Mouse (Mus musculus): Measurements from ENCODE around the gene Tmem184a. TPM values are rescaled to one million over a fixed set of nuclear protein-coding genes. Genes with fewer than 3 reads are reported as not detected.
A peak's percentile ranks its signal among the peaks of the same experiment; 100 is the strongest.

Gene Tmem184a
- total RNA-seq, 2 experiments from 2014 or later = 0.16 to 0.32 TPM

GRCm38 (mm10) chr5:139794137-139794536, 25.6 kb downstream of the Tmem184a start:
- no peak for DNase-seq (ENCODE audit: extremely low spot score in 1 of 2, low spot score in 1 of 2)

GRCm38 (mm10) chr5:139793338-139794089, 26.2 kb downstream of the Tmem184a start:
- DNase-seq (ENCODE audit: extremely low spot score in 1 of 2, low spot score in 1 of 2) = no peak

GRCm38 (mm10) chr5:139792966-139793337, 26.8 kb downstream of the Tmem184a start:
- DNase-seq (ENCODE audit: extremely low spot score in 1 of 2, low spot score in 1 of 2) = no peak

DNA sequence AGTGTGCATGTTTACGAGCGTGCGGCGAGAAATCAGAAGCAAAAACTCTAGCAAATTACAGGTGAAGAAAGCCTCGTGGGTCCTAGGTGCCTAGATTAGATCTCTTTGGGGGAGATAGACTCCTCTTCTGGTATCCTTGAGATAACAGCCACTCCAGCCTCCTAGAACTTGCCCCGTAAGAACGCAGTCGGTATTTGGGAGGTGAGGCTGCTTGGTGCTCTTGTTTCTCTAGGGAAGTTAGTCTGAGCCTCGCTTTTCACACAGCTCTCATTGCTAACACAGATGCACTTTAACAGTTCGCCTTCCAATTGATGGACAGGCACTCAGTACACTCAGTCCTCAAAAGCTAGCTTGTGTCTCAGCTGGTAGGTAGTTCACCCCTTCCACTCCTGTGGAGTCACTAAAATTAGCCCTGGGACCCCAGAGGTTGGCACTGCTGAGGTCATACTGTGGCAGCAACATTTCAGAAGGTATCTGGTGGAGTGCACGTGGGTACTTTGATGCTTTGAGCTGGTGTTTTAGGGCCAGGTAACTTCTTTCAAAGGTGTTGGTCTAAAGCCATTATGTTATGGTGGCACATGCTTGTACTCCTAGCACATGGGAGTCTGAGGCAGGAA, 27.4 kb downstream of the Tmem184a start:
- DNase-seq (ENCODE audit: extremely low spot score in 1 of 2, low spot score in 1 of 2) = no peak

- DNase-seq (ENCODE audit: extremely low spot score in 1 of 2, low spot score in 1 of 2) = peak; percentile 89 to 91
These were observed 28.2 kb downstream of the Tmem184a start, which contains the start of gene Mafk for GRCm38 (mm10) chr5:139791227-139792158. Mafk (plus strand) TSS chr5:139791513.

DNA sequence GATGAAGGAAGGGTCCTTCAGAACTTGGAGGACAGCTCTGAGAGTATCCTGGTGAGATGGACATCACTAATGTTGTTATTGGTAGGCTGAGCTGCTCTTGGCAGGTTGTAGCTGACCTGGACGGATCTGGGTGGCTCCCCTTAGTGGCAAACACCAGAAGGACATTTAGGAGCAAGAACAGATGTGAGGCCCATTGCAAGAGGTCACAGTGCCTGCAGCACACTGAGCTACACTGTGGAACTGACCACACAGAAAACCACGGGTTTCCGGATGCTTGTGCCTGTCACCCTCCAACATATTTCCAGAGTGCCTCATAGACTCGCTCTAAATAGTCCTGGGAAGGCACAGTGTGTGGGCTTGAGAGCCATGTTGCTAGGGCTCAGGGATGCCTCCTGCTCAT, 30.3 kb downstream of the Tmem184a start:
- no peak for DNase-seq (ENCODE audit: extremely low spot score in 1 of 2, low spot score in 1 of 2)

DNA sequence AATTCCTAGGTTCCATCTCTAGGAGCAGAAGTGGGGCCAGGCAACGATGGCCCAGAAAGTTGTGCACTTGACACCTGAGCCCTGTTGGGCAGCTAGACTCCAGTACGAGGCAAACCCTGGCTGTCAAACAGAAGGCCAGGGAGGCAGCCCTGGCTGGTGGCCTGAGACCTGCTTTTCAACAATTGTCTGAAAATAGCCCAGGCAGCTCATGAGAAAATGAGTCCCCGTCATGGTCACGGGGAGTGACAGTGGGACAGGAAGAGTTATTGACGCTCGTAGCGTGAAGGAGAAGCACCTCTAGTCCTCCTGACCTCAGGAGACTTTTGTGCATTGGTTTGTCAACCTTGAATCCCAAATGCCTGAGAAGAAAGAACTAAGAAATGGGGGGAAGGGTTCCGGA, 38.3 kb downstream of the Tmem184a start:
- DNase-seq (ENCODE audit: extremely low spot score in 1 of 2, low spot score in 1 of 2) = no peak

DNA sequence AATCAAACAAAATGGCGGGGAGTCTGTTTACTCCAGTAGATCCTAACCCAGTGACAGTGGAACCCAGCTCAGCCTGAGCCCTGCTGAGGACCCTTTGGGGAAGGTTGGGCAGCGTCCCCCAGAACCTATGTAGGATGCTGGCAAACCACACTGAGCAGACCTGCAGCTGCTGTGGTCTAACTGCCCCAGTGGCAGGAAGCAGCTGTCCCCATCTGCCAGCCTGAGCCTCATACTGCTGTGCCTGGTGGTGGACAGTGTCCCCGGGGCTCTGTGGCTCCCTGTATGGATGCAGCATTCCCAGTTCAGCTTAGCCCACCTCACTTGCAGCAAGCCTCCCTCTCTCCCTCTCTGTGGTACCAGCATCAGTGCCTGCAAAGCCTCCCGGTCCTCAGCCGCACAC, 42.8 kb downstream of the Tmem184a start:
- no peak for DNase-seq (ENCODE audit: extremely low spot score in 1 of 2, low spot score in 1 of 2)

- DNase-seq (ENCODE audit: extremely low spot score in 1 of 2, low spot score in 1 of 2) = peak; percentile 92 to 99
These were observed 44.3 kb downstream of the Tmem184a start, which contains the start of gene Ints1 for GRCm38 (mm10) chr5:139775216-139775926. Ints1 (minus strand) TSS chr5:139775674.

DNA sequence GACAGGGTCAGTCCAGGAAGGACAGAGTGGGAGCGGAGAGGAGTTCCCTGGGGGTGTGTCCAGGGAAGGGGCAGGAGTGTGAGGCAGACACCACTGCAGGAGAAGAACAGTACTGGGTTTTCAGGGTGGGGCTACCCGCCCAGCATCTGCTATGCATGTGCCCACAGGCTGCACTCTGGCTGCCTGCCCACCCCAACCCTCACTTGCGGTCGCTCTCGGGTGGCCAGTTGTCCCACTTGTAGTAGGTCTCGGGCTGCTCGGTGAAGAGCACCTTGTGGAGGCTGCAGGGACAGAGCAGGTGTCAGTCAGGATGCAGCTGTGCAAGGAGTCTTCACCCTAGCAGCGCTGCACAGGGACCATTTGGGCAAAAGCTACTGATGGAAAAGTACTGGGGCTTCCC, 51.5 kb downstream of the Tmem184a start:
- no peak for DNase-seq (ENCODE audit: extremely low spot score in 1 of 2, low spot score in 1 of 2)

- no peak for DNase-seq (ENCODE audit: extremely low spot score in 1 of 2, low spot score in 1 of 2)
These were observed 55.4 kb downstream of the Tmem184a start for GRCm38 (mm10) chr5:139764296-139764695.

GRCm38 (mm10) chr5:139758096-139758495, 61.6 kb downstream of the Tmem184a start:
- DNase-seq (ENCODE audit: extremely low spot score in 1 of 2, low spot score in 1 of 2) = no peak

- DNase-seq (ENCODE audit: extremely low spot score in 1 of 2, low spot score in 1 of 2) = no peak
These were observed 63.1 kb downstream of the Tmem184a start for GRCm38 (mm10) chr5:139756586-139756985.

- no peak for DNase-seq (ENCODE audit: extremely low spot score in 1 of 2, low spot score in 1 of 2)
These were observed 63.6 kb downstream of the Tmem184a start for GRCm38 (mm10) chr5:139756135-139756534.

DNA sequence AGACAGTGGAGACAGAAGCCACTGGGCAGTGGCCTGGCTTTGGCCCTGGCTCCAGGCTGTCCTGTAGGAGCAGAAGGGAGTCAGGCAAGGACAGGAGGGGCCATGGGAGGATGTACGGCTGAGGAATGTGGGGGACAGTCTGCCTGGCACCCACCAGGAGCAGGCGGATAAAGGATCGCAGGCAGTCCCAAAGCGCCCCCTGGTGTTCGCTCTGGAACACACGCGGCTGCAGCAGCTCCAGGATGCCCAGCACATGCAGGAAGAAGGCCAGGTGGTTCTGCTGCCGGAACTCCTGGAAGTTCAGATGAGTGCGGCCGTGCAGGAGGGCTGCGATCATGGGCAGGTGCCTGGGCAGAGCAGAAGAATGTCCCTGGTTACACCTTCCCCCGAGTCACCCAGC, 65.0 kb downstream of the Tmem184a start:
- DNase-seq (ENCODE audit: extremely low spot score in 1 of 2, low spot score in 1 of 2) = peak; percentile 61 to 77

Small RNAs within 50 kb of the gene (microRNA-seq; reads per million reads assigned to microRNA genes)
- gene Mir7037 = 3.9 to 4.2 reads per million in 2 experiments

Other genes starting within 250 kb of the Tmem184a start
- gene Micall2, start 83.6 kb downstream of the Tmem184a start, total RNA-seq (2021) = 1 to 10 TPM; 1.7 to 2.5 TPM
- 100 to 1,000 TPM in 1 of 2 experiments, 10 to 100 TPM in 1; 79.4 to 103 TPM for gene Ints1, start 44.2 kb downstream of the Tmem184a start, total RNA-seq (2021)
- 10 to 100 TPM; 10.0 to 10.6 TPM for gene Mafk, start 28.4 kb downstream of the Tmem184a start, total RNA-seq (2021)
- gene Gm26938, start 6.5 kb upstream of the Tmem184a start, total RNA-seq (2021) = not detected
- gene Psmg3, start 7.0 kb upstream of the Tmem184a start, total RNA-seq (2021) = 10 to 100 TPM; 20.5 TPM
- 10 to 100 TPM; 27.4 to 29.4 TPM for gene Elfn1, start 88.0 kb upstream of the Tmem184a start, total RNA-seq (2021)